Mouse (Mus musculus): Measurements from ENCODE around the gene Zfp449. TPM values are rescaled to one million over a fixed set of nuclear protein-coding genes. Genes with fewer than 3 reads are reported as not detected.

Gene Zfp449
- polyA plus RNA-seq, 1 experiment from 2014 or later = 10.9 TPM

- ATAC-seq (ENCODE audit: insufficient read depth) (no peak), DNase-seq (no peak)
- no peak overlapping the region for H3K4me2 ChIP-seq
- H3K4me1 ChIP-seq (ENCODE audit: insufficient read depth) = no peaks in the 10 kb centered on the region
- TF ChIP-seq CTCF (IDR thresholded peaks at IDR 0.05; ENCODE audit: low read depth) = no peak
- no peak overlapping the region for H3K4me3 ChIP-seq (ENCODE audit: low read depth, low read length)
- no peaks in the 10 kb centered on the region for H3K27me3 ChIP-seq (ENCODE audit: insufficient read depth, low read length)
- 52% methylated on average over 5 of the region's 5 CpGs for WGBS
- H3K27ac ChIP-seq (ENCODE audit: low read depth) = no peak overlapping the region
- no peaks in the 10 kb centered on the region for H3K9me3 ChIP-seq (ENCODE audit: low read depth, low read length)
- no peaks in the 10 kb centered on the region for H3K36me3 ChIP-seq (ENCODE audit: insufficient read depth)
- no peak overlapping the region for H3K9ac ChIP-seq
Measured at GRCm38 (mm10) chrX:56406128-56406527, 59.9 kb downstream of the Zfp449 start.

Other genes starting within 250 kb of the Zfp449 start
- gene 3830403N18Rik, start 209.8 kb upstream of the Zfp449 start, polyA plus RNA-seq (2014; fragmentation: Nextera tagmentation; extraction: Ambion mirVana) = 1.1 and 2.3 TPM in 2 replicates
- gene Gm773, start 133.5 kb upstream of the Zfp449 start, polyA plus RNA-seq (2014; fragmentation: Nextera tagmentation; extraction: Ambion mirVana) = not detected in 2 replicates
- gene Smim10l2a, start 28.2 kb downstream of the Zfp449 start, polyA plus RNA-seq (2014; fragmentation: Nextera tagmentation; extraction: Ambion mirVana) = 6.2 and 6.4 TPM in 2 replicates
- 2.2 and 4.5 TPM in 2 replicates for gene Gm2174, start 101.6 kb downstream of the Zfp449 start, polyA plus RNA-seq (2014; fragmentation: Nextera tagmentation; extraction: Ambion mirVana)
- 27.8 and 29.9 TPM in 2 replicates for gene Ints6l, start 108.5 kb downstream of the Zfp449 start, polyA plus RNA-seq (2014; fragmentation: Nextera tagmentation; extraction: Ambion mirVana)
- gene Gm10477, start 178.3 kb downstream of the Zfp449 start, polyA plus RNA-seq (2014; fragmentation: Nextera tagmentation; extraction: Ambion mirVana) = not detected in 2 replicates
- not detected in 2 replicates for gene Gm648, start 203.2 kb downstream of the Zfp449 start, polyA plus RNA-seq (2014; fragmentation: Nextera tagmentation; extraction: Ambion mirVana)